Mouse (Mus musculus) thymus, adult 2 months (tissue): Measurements from ENCODE around the gene Maml3. TPM values are rescaled to one million over a fixed set of nuclear protein-coding genes. Genes with fewer than 3 reads are reported as not detected.

ENCODE experiments used
- DNase-seq: peaks from one replicate; pipeline ENCODE4 v3.0.0; 2021
- H3K27ac ChIP-seq: fragments of 200-500 bp; 2 replicates; pipeline ENCODE4 v1.5.1; 2012; ENCODE audit warnings: low read length, control low read depth; ENCODE audit not compliant: control insufficient read depth, insufficient read depth
- H3K27me3 ChIP-seq: fragments of 200-500 bp; 2 replicates; pipeline ENCODE4 v1.6.1; 2012; ENCODE audit warnings: mild to moderate bottlenecking, low read length, moderate library complexity, mixed read lengths; ENCODE audit not compliant: control insufficient read depth, insufficient read depth
- H3K36me3 ChIP-seq: fragments of 200-500 bp; 2 replicates; pipeline ENCODE4 v1.6.1; 2012; ENCODE audit warnings: mild to moderate bottlenecking, low read length, moderate library complexity; ENCODE audit not compliant: control insufficient read depth, insufficient read depth
- H3K4me1 ChIP-seq: fragments of 200-500 bp; replicated peaks from 2 replicates; pipeline ENCODE4 v1.6.1; 2012; ENCODE audit warnings: low read length; ENCODE audit not compliant: control insufficient read depth, insufficient read depth
- H3K4me3 ChIP-seq: fragments of 200-500 bp; 2 replicates; pipeline ENCODE4 v1.5.1; 2012; ENCODE audit warnings: mild to moderate bottlenecking, low read length, control low read depth, moderate library complexity; ENCODE audit not compliant: control insufficient read depth, insufficient read depth
- CTCF ChIP-seq: fragments of 200-500 bp; IDR thresholded peaks from 2 replicates; pipeline ENCODE4 v1.5.1; 2012; ENCODE audit warnings: mild to moderate bottlenecking, control low read depth, low read length, moderate library complexity, borderline replicate concordance; ENCODE audit not compliant: control insufficient read depth, poor library complexity, insufficient read depth; ENCODE audit errors: extremely low read depth
- POLR2A ChIP-seq: fragments of 200-500 bp; IDR thresholded peaks from 2 replicates; pipeline ENCODE4 v1.6.1; 2012; ENCODE audit warnings: mild to moderate bottlenecking, low read length, control low read depth, moderate library complexity; ENCODE audit not compliant: control insufficient read depth, poor library complexity, insufficient read depth; ENCODE audit errors: extremely low read depth
- WGBS: fragments of 180-500 bp; shearing (Covaris S2); methylation state at CpG from one replicate; pipeline ENCODE4 v1.1.7; 2018; 5-methylcytosine and 5-hydroxymethylcytosine counted together
- polyA plus RNA-seq: library from polyadenylated mRNA; depleted of rRNA; stranded (reverse); fragments of >200 nt; gene quantifications from 2 replicates; pipeline ENCODE4 v1.2.3, GENCODE M21; 2012; rRNA removed

Maml3 gene
- 3.5 and 4.0 TPM in 2 replicates for polyA plus RNA-seq

GRCm38 (mm10) chr3:52104636-52105151 is at the start of gene Maml3:
TSS of gene Maml3 (minus strand) at chr3:52105076.
- TF ChIP-seq CTCF (no peak), POLR2A (peak; percentile 69; the same call in 1 of the 2 replicates)
- peak; percentile 91 for DNase-seq
- peak within 1 kb of the TSS; percentile 70 for H3K4me3 ChIP-seq
- no peaks in the 10 kb centered on the region for H3K27me3 ChIP-seq
- peaks cover 5% of the 10 kb centered on the region for H3K4me1 ChIP-seq
- H3K27ac ChIP-seq, result peak within 1 kb of the TSS; percentile 21
- under 1% methylated on average over 42 of the region's 49 CpGs for WGBS
- H3K36me3 ChIP-seq, result no peaks in the 10 kb centered on the region

DNA sequence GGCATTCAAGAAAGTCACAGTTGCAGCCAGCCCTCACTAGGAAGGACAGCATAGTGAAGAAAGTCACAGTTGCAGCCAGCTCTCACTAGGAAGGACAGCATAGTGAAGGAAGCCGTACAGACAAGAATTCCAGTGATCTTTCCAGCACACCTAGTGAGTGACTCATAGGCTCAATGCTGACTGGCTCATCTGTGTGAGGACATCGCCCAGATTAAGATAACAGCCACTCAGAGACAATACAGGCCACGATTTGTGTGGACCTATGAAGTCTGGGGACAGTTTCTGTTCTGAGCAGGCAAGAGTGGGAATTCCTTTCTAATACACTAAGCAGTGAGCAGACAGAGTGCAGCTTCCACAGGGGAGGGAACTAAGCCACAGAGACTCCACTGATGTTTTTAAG is 46.3 kb upstream of the Maml3 start:
- no peak for TF ChIP-seq CTCF
- no peak for TF ChIP-seq POLR2A
- 95% methylated on average over 3 of the region's 3 CpGs for WGBS
- no peaks in the 10 kb centered on the region for H3K27me3 ChIP-seq
- H3K4me3 ChIP-seq, result no peak overlapping the region
- DNase-seq, result no peak
- H3K27ac ChIP-seq, result no peak overlapping the region
- H3K4me1 ChIP-seq, result no peaks in the 10 kb centered on the region
- no peaks in the 10 kb centered on the region for H3K36me3 ChIP-seq

DNA sequence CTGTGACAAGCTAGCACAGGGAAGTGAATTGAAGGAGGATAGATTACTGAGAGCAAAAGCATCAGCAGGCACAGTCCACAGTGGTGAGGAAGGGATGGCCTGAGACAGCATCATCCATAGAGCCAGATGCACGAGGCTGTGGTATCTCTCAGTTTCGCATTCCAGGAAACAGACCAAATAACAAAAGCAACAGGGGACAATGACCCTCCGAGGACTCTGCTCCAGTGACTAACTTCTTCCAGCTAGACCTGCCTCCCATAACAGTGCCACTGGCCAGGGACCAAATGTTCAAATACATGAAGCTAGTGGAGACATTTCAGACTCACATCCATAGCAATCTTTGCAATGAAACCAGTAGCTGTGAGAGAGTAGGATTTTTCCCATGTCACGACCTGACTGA is 43.4 kb upstream of the Maml3 start:
- Histone ChIP-seq H3K27me3 (no peaks in the 10 kb centered on the region), H3K27ac (no peak overlapping the region), H3K36me3 (no peaks in the 10 kb centered on the region), H3K4me3 (no peak overlapping the region), H3K4me1 (no peaks in the 10 kb centered on the region)
- 90% methylated on average over 4 of the region's 4 CpGs for WGBS
- TF ChIP-seq CTCF (no peak), POLR2A (no peak)
- no peak for DNase-seq

- no peak overlapping the region for H3K27ac ChIP-seq
- H3K27me3 ChIP-seq, result no peaks in the 10 kb centered on the region
- WGBS, result 94% methylated on average over 12 of the region's 12 CpGs
- TF ChIP-seq CTCF (no peak), POLR2A (no peak)
- no peaks in the 10 kb centered on the region for H3K4me1 ChIP-seq
- H3K4me3 ChIP-seq, result no peak overlapping the region
- DNase-seq, result no peak
- no peaks in the 10 kb centered on the region for H3K36me3 ChIP-seq
These were observed 40.0 kb upstream of the Maml3 start for GRCm38 (mm10) chr3:52144776-52145460.

DNA sequence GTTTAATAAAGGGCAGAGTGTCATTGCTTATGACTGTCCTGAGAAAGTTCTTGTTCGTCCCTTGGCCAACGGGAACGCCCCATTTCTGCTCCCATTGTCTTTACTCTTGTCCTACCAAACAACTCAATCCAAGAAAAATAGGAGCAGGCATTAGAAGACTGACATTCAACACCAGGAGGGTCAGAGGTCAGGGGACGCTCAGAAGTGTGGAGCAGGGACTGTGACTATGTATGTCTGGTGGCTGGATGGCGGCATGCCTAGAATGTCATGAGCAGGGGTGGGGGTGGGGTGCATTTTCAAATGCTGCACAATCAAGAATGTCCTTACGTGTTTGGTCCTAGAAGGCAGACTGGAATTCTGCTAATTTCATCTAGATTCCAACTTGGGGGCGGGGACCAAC is 38.1 kb upstream of the Maml3 start:
- WGBS, result 98% methylated on average over 7 of the region's 7 CpGs
- TF ChIP-seq CTCF (no peak), POLR2A (no peak)
- no peak overlapping the region for H3K4me3 ChIP-seq
- H3K36me3 ChIP-seq, result no peaks in the 10 kb centered on the region
- DNase-seq, result no peak
- no peaks in the 10 kb centered on the region for H3K27me3 ChIP-seq
- H3K4me1 ChIP-seq, result no peaks in the 10 kb centered on the region
- no peak overlapping the region for H3K27ac ChIP-seq

DNA sequence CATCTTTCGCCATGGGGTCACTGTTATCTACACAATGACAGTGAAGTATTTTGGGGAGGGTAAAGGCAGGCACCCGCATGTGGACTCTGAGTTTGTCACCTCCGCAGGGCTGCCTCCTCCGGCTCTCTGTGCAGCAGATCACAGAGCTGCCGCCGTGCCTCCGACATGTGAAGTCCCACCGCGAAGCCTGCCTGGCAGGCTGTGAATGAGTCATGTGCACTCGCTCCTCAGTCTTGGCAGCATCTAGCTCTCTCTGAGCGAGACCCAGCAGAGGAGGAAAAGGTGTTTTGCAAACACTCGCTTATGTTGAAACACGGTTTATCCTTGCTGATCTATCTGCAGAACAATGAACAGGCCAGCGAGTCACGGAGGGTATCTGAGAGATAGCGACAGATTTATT is 35.3 kb upstream of the Maml3 start:
- Histone ChIP-seq H3K4me1 (no peaks in the 10 kb centered on the region), H3K4me3 (no peak overlapping the region), H3K27me3 (no peaks in the 10 kb centered on the region), H3K27ac (no peak overlapping the region), H3K36me3 (no peaks in the 10 kb centered on the region)
- DNase-seq, result no peak
- WGBS, result 88% methylated on average over 16 of the region's 16 CpGs
- TF ChIP-seq CTCF (no peak), POLR2A (no peak)
